Mouse (Mus musculus) liver, postnatal 0 days (tissue): ENCODE measurements around the gene Srek1ip1.

Experiments used
- CTCF ChIP-seq: sonication (generic); IDR thresholded peaks from 2 replicates; pipeline ENCODE4 v1.5.1; 2016; ENCODE audit warnings: antibody characterized with exemption, low read depth
- EP300 ChIP-seq: IDR thresholded peaks from 2 replicates; pipeline ENCODE4 v1.6.1; 2016; ENCODE audit warnings: antibody characterized with exemption, low read depth, mild to moderate bottlenecking

- TF ChIP-seq CTCF = no peak
- no peak for TF ChIP-seq EP300
Observed at GRCm38 (mm10) chr13:104799566-104800182, 7.4 kb downstream of the Srek1ip1 start.
